Mouse (Mus musculus) G1E (cell line): ENCODE measurements around the gene Tbx21.

Experiments used
- CTCF ChIP-seq: IDR thresholded peaks from 2 replicates; pipeline ENCODE4 v1.5.1; 2012; ENCODE audit warnings: low read depth, low read length, inconsistent platforms, mixed read lengths
- GATA1 ChIP-seq: IDR thresholded peaks from 2 replicates; pipeline ENCODE4 v1.6.1; 2012; ENCODE audit warnings: borderline replicate concordance, low read length, inconsistent platforms, mixed read lengths
- GATA2 ChIP-seq: IDR thresholded peaks from 2 replicates; pipeline ENCODE4 v1.6.1; 2012; ENCODE audit warnings: low read depth, low read length, inconsistent platforms, borderline replicate concordance

- TF ChIP-seq GATA1 (no peak), CTCF (no peak), GATA2 (no peak)
Observed at GRCm38 (mm10) chr11:97049492-97050085, 65.5 kb downstream of the Tbx21 start.
